Mouse (Mus musculus): ENCODE data around the gene Abtb2. TPM values are rescaled to one million over a fixed set of nuclear protein-coding genes. Genes with fewer than 3 reads are reported as not detected.

The Abtb2 gene
- polyA plus RNA-seq, 1 experiment from 2014 or later = 19.1 TPM

- no peaks in the 10 kb centered on the region for H3K36me3 ChIP-seq
- no peak overlapping the region for H3K27ac ChIP-seq
- H3K4me3 ChIP-seq = no peak overlapping the region
- H3K4me2 ChIP-seq (replicated peaks) = no peak overlapping the region
- H3K27me3 ChIP-seq (replicated peaks) = no peaks in the 10 kb centered on the region
- 81% methylated on average over 3 of the region's 3 CpGs for WGBS
- no peak for ATAC-seq (ENCODE audit: low FRiP score, low read depth)
- H3K9ac ChIP-seq = no peak overlapping the region
- peaks cover 3% of the 10 kb centered on the region; the same call in 1 of the 2 replicates for H3K4me1 ChIP-seq
- no peaks in the 10 kb centered on the region for H3K9me3 ChIP-seq
Measured at GRCm38 (mm10) chr2:103586423-103586822, 20.3 kb downstream of the Abtb2 start.

DNA sequence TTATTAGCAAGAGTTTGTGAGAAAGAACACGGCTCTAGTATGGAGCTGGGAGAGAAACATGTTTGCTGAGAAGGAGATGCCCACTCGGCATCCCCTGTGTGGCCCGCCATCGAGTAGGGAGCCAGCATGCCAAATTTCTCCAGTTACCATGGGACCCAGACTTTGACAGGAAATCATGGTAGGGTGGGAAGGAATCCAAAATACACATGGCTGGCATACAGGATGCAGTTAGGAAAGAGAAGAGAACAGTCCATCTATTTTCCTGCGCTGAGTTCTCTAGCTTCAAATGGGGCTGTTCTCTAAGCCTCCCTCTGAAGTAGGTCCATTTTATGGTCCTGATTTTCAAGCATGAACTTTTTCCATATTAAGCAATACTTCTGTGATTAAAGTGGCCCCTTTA lies 22.7 kb downstream of the Abtb2 start:
- Histone ChIP-seq H3K4me3 (no peak overlapping the region), H3K27me3 (replicated peaks) (no peaks in the 10 kb centered on the region), H3K4me2 (replicated peaks) (no peak overlapping the region), H3K9me3 (no peaks in the 10 kb centered on the region), H3K27ac (no peak overlapping the region), H3K4me1 (peaks cover 4% of the 10 kb centered on the region; the same call in 1 of the 2 replicates), H3K9ac (no peak overlapping the region), H3K36me3 (no peaks in the 10 kb centered on the region)
- no peak for ATAC-seq (ENCODE audit: low FRiP score, low read depth)
- 81% methylated on average over 5 of the region's 5 CpGs for WGBS

- no peak for ATAC-seq (ENCODE audit: low FRiP score, low read depth)
- H3K9me3 ChIP-seq = no peaks in the 10 kb centered on the region
- H3K4me2 ChIP-seq (replicated peaks) = no peak overlapping the region
- no peak overlapping the region for H3K9ac ChIP-seq
- H3K27me3 ChIP-seq (replicated peaks) = no peaks in the 10 kb centered on the region
- no peak overlapping the region for H3K4me3 ChIP-seq
- H3K4me1 ChIP-seq = peaks cover 4% of the 10 kb centered on the region; the same call in 1 of the 2 replicates
- 88% methylated on average over 4 of the region's 4 CpGs for WGBS
- no peaks in the 10 kb centered on the region for H3K36me3 ChIP-seq
- H3K27ac ChIP-seq = no peak overlapping the region
Measured at GRCm38 (mm10) chr2:103589400-103589799, 23.3 kb downstream of the Abtb2 start.

GRCm38 (mm10) chr2:103590645-103591044 lies 24.5 kb downstream of the Abtb2 start:
- no peaks in the 10 kb centered on the region for H3K36me3 ChIP-seq
- H3K27ac ChIP-seq = no peak overlapping the region
- H3K9me3 ChIP-seq = no peaks in the 10 kb centered on the region
- no peak overlapping the region for H3K4me2 ChIP-seq (replicated peaks)
- no peak for ATAC-seq (ENCODE audit: low FRiP score, low read depth)
- H3K9ac ChIP-seq = no peak overlapping the region
- no peaks in the 10 kb centered on the region for H3K27me3 ChIP-seq (replicated peaks)
- H3K4me1 ChIP-seq = peaks cover 4% of the 10 kb centered on the region; the same call in 1 of the 2 replicates
- 89% methylated on average over 7 of the region's 7 CpGs for WGBS
- no peak overlapping the region for H3K4me3 ChIP-seq

- H3K36me3 ChIP-seq = no peaks in the 10 kb centered on the region
- no peaks in the 10 kb centered on the region for H3K9me3 ChIP-seq
- no peak overlapping the region for H3K4me3 ChIP-seq
- peaks cover 4% of the 10 kb centered on the region; the same call in 1 of the 2 replicates for H3K4me1 ChIP-seq
- no peak for ATAC-seq (ENCODE audit: low FRiP score, low read depth)
- no peak overlapping the region for H3K27ac ChIP-seq
- no peak overlapping the region for H3K9ac ChIP-seq
- H3K27me3 ChIP-seq (replicated peaks) = no peaks in the 10 kb centered on the region
- 66% methylated on average over 9 of the region's 9 CpGs for WGBS
- no peak overlapping the region for H3K4me2 ChIP-seq (replicated peaks)
Measured at GRCm38 (mm10) chr2:103591742-103592590, 25.9 kb downstream of the Abtb2 start.

DNA sequence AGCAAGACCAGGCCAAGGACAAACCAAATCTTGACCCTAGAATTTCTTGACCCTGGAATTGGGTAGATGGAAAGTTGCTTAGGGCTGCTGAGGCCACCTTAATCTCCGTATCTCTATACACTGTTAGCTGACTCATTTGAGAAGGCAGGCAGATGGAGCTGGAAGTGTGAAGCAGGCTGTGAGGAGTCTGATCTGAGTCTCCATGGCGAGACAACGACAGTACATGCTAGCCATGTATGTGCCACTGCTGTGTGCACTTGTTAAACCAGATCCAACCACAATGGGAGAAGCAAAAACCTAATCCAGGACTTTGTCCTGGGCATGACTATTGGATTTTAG lies 26.4 kb downstream of the Abtb2 start:
- Histone ChIP-seq H3K4me1 (peaks cover 4% of the 10 kb centered on the region; the same call in 1 of the 2 replicates), H3K4me3 (no peak overlapping the region), H3K9ac (no peak overlapping the region), H3K27ac (no peak overlapping the region), H3K4me2 (replicated peaks) (no peak overlapping the region), H3K9me3 (no peaks in the 10 kb centered on the region), H3K27me3 (replicated peaks) (no peaks in the 10 kb centered on the region), H3K36me3 (no peaks in the 10 kb centered on the region)
- ATAC-seq (ENCODE audit: low FRiP score, low read depth) = no peak
- 80% methylated on average over 3 of the region's 3 CpGs for WGBS

DNA sequence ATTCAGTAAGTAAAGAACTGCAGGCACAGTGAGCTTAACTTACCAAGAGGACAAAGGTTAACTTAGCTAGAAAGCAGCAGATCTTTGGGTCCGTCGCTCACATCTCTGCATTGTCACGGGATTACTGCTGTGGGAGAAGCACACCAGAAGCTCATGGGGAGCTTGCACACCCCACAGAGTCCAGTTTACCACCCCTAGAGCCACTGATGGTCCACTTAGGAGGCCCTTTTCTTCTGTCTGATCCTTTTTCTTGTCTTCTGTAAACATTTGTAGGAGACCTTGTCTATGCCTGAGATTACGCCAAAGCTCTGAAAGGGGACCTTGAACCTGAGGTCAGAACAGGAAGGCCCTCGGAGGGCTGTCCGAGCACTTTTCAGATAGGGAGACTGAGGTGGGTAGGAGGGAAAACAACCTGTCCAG lies 28.5 kb downstream of the Abtb2 start:
- H3K4me2 ChIP-seq (replicated peaks) = no peak overlapping the region

GRCm38 (mm10) chr2:103595028-103595651 lies 29.0 kb downstream of the Abtb2 start:
- ATAC-seq (ENCODE audit: low FRiP score, low read depth) = no peak
- no peak overlapping the region for H3K9ac ChIP-seq
- H3K36me3 ChIP-seq = no peaks in the 10 kb centered on the region
- H3K9me3 ChIP-seq = no peaks in the 10 kb centered on the region
- H3K4me2 ChIP-seq (replicated peaks) = no peak overlapping the region
- H3K27me3 ChIP-seq (replicated peaks) = no peaks in the 10 kb centered on the region
- 79% methylated on average over 5 of the region's 5 CpGs for WGBS
- no peak overlapping the region for H3K27ac ChIP-seq
- H3K4me3 ChIP-seq = no peak overlapping the region
- H3K4me1 ChIP-seq = peaks cover 11% of the 10 kb centered on the region

More for the DNA sequence above, 28.5 kb downstream of the Abtb2 start:
- no peaks in the 10 kb centered on the region for H3K36me3 ChIP-seq
- no peak overlapping the region for H3K9ac ChIP-seq
- no peak overlapping the region for H3K27ac ChIP-seq
- no peak overlapping the region for H3K4me3 ChIP-seq
- no peak for ATAC-seq (ENCODE audit: low FRiP score, low read depth)
- H3K4me1 ChIP-seq = peaks cover 5% of the 10 kb centered on the region
- H3K27me3 ChIP-seq (replicated peaks) = no peaks in the 10 kb centered on the region
- H3K9me3 ChIP-seq = no peaks in the 10 kb centered on the region
- 85% methylated on average over 6 of the region's 6 CpGs for WGBS

DNA sequence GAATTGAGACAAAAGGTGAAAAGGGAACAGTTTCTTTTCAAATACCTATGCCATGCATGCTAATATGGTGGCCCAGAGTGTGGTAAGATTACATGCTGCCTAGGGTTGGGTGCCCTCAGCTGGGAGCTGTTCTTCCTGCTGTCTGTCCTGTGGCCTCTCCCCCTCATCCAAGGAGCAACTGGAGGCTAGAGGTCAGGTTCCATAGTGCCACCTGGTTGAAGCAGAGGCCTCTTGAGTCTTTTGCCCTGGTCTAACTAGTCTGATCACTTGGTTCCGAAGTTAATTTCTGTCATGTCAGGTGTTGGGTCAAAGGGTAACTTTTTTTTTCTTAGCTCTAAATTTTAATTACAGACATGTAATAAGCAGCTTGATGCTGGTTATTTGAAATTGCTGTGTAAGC lies 33.2 kb downstream of the Abtb2 start:
- peaks cover 9% of the 10 kb centered on the region for H3K4me1 ChIP-seq
- no peak for ATAC-seq (ENCODE audit: low FRiP score, low read depth)
- no peaks in the 10 kb centered on the region for H3K9me3 ChIP-seq
- WGBS = 90% methylated on average over 1 of the region's 1 CpGs
- H3K4me2 ChIP-seq (replicated peaks) = no peak overlapping the region
- H3K36me3 ChIP-seq = no peaks in the 10 kb centered on the region
- H3K27ac ChIP-seq = no peak overlapping the region
- H3K9ac ChIP-seq = no peak overlapping the region
- no peaks in the 10 kb centered on the region for H3K27me3 ChIP-seq (replicated peaks)
- H3K4me3 ChIP-seq = no peak overlapping the region

DNA sequence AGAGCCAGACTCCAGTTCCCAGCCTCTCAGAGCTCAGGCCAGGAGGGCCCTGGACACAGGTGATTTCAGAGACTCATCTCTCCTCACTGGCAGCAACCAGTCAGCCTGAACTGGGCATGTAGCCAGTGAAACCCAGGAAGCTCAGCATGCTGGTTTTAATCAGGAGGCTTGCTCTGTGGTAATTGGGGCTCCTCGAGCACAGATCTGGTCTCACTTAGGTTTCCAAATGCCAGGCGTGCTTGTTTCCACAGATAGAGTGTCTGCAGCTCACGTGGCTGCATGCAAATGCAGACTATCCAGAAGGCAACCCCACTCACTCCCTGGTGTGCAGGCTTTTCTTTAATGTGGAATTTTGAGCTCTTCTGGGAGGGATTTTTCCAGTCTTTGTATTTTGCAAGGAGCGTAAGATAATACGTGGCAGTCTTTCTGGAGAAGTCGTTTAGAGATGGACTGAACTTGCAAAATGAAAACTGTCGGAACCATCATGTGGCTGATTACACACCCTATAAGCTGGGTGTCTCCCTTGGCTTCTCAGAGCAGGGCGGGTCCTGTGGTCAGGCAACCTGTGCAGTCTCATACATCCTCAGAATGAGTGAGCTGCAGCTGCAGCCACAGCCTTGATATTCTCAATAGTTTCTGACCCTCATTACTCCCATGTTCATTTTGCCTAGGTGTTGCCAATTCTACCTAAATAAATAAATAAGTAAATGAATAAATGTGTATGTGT lies 34.2 kb downstream of the Abtb2 start:
- Histone ChIP-seq H3K4me3 (no peak overlapping the region), H3K9me3 (no peaks in the 10 kb centered on the region), H3K4me1 (peaks cover 9% of the 10 kb centered on the region), H3K9ac (no peak overlapping the region), H3K27ac (no peak overlapping the region), H3K4me2 (replicated peaks) (no peak overlapping the region), H3K36me3 (no peaks in the 10 kb centered on the region), H3K27me3 (replicated peaks) (no peaks in the 10 kb centered on the region)
- no peak for ATAC-seq (ENCODE audit: low FRiP score, low read depth)
- whole genome bisulfite sequencing = 69% methylated on average over 8 of the region's 8 CpGs

DNA sequence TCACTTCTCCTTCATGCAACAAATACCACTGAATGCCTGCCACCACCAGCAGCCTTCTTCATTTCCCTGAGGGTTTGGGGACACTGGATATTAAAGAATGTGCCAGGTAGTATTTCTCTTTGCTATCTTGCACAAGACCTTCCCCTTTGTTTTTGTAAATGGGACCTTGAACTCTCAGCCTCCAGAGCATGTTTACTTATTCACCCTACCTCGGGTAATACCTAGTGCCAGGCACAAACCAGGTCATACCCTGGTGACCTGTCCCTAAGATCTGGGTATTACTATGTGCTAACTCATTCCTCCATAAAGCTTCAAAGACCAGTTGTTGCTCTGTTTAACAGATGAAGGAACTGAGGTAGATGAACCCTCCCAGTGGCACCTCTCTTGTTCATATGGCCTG lies 35.0 kb downstream of the Abtb2 start:
- no peak overlapping the region for H3K27ac ChIP-seq
- 69% methylated on average over 1 of the region's 1 CpGs for WGBS
- ATAC-seq (ENCODE audit: low FRiP score, low read depth) = no peak
- H3K4me3 ChIP-seq = no peak overlapping the region
- peaks cover 9% of the 10 kb centered on the region for H3K4me1 ChIP-seq
- H3K36me3 ChIP-seq = no peaks in the 10 kb centered on the region
- no peak overlapping the region for H3K9ac ChIP-seq
- H3K4me2 ChIP-seq (replicated peaks) = no peak overlapping the region
- no peaks in the 10 kb centered on the region for H3K9me3 ChIP-seq
- H3K27me3 ChIP-seq (replicated peaks) = no peaks in the 10 kb centered on the region

GRCm38 (mm10) chr2:103601531-103601930 lies 35.4 kb downstream of the Abtb2 start:
- Histone ChIP-seq H3K27ac (no peak overlapping the region), H3K36me3 (no peaks in the 10 kb centered on the region), H3K4me3 (no peak overlapping the region), H3K4me1 (peaks cover 9% of the 10 kb centered on the region), H3K4me2 (replicated peaks) (no peak overlapping the region), H3K27me3 (replicated peaks) (no peaks in the 10 kb centered on the region), H3K9ac (no peak overlapping the region), H3K9me3 (no peaks in the 10 kb centered on the region)
- whole genome bisulfite sequencing = 78% methylated on average over 1 of the region's 1 CpGs
- no peak for ATAC-seq (ENCODE audit: low FRiP score, low read depth)
